Mouse (Mus musculus) thymus, adult 2 months (tissue): ENCODE measurements around the gene Gm28048.

Source experiments
- CTCF ChIP-seq: fragments of 200-500 bp; IDR thresholded peaks from 2 replicates; pipeline ENCODE4 v1.5.1; 2012; ENCODE audit warnings: mild to moderate bottlenecking, control low read depth, low read length, moderate library complexity, borderline replicate concordance; ENCODE audit not compliant: control insufficient read depth, poor library complexity, insufficient read depth; ENCODE audit errors: extremely low read depth
- POLR2A ChIP-seq: fragments of 200-500 bp; IDR thresholded peaks from 2 replicates; pipeline ENCODE4 v1.6.1; 2012; ENCODE audit warnings: mild to moderate bottlenecking, low read length, control low read depth, moderate library complexity; ENCODE audit not compliant: control insufficient read depth, poor library complexity, insufficient read depth; ENCODE audit errors: extremely low read depth

DNA sequence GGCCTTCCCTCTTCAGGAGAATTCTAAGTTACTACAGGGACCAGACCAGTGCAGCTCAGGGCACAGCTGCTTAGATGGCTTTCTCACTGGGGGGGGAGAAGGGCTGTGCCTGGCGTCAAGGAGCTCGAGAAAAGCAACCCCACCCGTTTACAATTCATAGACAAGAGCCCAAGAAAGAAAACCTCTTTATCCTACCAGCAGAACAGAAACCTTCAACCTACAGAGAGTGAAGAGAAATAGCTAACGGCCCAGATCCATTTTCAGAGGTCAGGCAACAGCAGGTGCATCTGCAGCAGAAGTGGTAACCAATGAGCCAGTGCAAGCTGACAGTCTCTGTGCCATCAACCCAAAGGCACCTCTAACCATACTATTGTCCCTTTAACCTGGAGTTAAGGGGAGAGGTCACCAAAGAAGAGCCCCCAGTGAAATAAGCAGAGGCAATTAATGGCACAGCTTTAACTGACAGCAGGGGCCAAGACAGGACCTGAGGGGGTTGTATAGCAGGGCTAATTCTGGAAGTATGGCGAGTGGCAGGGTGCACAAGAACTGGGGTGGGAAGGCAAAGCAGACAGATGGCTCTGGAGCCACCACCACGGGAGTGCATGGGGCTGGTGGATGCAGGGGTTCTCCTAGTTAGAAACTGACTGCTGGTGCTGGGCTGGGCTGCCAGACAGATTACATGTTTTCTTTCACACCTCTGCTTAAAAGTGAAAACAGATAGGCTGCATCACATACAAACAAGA, 135.6 kb downstream of the Gm28048 start:
- TF ChIP-seq CTCF (no peak), POLR2A (no peak)
